Mouse (Mus musculus): ENCODE results near the gene Zfhx3.

The Zfhx3 gene

DNA sequence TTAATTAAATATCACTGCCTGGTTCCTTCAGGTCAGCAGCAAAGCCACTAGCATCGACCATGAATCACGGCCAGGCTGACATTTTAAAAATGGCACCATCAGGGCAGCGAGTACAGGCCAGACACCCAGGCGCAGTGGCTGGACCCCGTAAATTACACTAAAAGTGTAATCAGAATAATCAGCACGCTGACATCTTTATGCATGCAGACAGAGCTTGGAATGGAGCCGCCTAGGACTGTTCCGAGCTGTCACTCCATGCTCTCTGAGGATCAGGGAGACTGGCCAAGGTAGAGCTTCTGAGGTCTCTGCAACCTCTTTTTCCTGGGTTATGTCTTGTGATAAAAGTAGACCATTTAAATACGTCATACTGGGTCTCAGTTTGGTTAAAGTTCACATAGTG is 420.0 kb downstream of the Zfhx3 start:
- CTCF ChIA-PET = no interaction called here

DNA sequence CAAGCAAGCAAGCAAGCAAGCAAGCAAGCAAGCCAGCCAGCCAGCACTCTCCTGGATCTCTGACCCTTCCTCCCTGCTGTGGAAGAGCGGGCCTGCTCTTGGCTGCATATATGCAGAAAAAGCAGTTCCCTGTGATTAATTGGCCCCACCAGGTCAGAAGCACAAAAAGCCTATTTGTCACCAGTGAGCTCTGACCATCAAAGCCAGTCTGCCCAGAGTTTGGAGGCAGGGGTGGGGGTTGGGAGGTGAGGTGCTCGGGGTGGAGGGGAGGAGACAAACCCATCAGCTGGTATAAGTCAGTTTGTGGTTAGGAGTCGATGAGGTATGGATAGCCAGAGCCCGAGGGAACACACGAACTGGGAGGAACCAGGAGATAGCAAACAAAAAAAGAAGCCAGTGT is 421.0 kb downstream of the Zfhx3 start:
- CTCF ChIA-PET = no interaction called here

DNA sequence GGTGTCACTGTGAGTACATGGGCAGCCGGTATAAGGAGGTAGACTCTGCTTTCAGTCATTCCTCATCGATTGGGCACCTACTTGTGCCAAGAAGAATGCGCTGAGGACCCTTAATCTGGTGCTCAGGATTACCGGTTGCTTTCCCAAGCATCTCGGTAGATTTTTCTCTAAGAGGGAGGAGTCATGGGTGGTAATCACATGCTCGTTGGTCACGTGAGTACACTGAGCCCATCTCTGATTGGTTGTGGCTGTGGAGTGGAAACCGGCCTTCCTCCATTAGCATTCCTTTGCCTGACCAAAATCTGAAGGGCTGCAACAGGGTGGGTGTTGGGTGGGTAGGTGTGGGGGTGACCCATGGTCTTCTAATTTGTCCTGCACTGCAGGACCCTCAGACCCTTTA is 421.4 kb downstream of the Zfhx3 start:
- CTCF ChIA-PET = no interaction called here

DNA sequence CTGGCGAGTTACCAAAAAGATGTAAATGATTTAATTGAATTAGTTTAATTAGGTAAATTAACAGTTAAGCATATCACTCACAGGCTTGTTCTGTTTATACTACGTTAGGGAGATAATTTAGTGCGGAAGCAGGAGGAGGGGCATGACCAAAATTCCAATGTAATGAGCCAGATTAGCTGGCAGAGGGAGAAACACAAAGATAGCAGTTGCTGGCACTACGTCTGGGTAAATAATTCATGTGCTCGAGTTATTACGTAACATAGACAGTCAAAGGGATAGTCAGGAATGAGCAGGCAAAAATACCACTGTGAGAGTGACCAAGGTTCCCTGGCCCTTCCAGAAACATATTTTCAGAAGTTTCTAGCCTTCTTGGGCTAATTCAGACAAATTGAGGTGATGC is 426.6 kb downstream of the Zfhx3 start:
- CTCF ChIA-PET = no interaction called here

DNA sequence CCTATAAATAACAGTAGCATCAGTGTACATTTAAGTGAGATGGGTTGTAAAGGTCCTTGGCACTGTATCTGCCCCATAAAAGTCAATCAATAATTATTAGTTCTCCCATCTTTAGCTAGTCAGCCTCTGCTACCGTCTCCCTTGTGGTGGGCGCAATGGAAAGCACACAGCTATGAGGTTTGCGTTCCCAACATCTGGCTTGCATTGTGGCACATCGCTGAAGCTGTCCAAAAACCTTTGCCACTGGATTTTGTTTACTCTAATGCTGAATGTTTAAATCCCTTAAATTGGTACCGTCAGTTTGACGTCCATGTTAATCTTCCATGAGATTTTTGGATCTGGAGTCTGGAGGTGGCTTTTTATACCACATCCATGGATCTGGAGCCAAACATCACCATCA is 428.3 kb downstream of the Zfhx3 start:
- CTCF ChIA-PET = no interaction called here

DNA sequence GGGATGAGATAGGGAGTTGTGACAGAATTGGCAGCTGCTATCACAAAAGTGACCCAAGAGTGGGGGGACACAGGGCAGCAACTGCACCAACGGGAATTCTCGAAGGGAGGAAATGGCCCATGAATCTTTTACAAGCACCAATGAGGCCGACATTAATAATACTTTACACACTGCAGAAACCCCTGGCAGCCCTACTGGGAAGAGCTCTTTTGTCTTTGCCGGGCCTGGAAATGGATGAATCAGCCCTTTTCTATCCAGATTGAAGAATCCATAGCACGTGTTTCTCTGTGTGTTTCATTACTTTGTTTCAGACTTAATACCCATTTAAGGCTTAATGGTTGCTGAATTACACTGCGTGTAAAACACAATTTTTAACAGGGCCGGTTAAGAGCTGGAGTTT is 430.6 kb downstream of the Zfhx3 start:
- CTCF ChIA-PET = no interaction called here

DNA sequence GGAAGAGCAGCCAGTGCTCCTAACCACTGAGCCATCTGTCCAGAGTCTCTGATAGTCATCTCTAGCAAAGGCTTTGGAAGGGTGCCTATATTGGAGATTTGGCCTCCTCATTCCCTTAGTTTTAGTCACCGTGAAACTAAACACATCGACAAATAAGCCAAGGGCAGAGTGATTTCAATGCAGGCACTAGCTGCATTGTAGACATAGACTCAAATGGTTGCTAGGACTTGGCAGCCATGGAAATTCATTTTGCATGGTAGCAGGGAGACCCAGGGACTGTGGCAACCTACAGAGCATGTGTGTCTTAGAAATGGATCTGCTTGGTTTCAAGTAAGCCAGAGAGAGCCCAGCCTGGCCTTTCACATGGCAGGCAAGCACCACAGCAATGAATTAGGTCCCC is 435.6 kb downstream of the Zfhx3 start:
- CTCF ChIA-PET = no interaction called here

DNA sequence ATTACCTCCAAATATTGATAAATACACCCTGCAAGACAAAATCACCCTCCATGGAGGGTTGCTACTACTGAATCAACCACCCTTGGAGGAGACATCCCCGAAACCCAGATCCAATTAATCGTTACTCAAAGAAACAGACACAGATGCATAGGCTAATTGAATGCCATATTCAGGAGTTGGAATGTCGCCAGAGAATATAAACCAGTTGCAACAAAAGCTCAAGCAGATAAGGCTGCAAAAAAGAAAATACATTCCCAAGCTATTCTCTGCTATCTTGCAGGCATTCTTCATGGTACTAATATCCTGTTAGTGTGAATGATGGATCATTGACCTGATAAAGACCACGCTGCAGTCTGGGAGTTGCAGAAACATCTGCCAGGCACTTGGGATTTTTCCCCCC is 440.7 kb downstream of the Zfhx3 start:
- CTCF ChIA-PET = no interaction called here

DNA sequence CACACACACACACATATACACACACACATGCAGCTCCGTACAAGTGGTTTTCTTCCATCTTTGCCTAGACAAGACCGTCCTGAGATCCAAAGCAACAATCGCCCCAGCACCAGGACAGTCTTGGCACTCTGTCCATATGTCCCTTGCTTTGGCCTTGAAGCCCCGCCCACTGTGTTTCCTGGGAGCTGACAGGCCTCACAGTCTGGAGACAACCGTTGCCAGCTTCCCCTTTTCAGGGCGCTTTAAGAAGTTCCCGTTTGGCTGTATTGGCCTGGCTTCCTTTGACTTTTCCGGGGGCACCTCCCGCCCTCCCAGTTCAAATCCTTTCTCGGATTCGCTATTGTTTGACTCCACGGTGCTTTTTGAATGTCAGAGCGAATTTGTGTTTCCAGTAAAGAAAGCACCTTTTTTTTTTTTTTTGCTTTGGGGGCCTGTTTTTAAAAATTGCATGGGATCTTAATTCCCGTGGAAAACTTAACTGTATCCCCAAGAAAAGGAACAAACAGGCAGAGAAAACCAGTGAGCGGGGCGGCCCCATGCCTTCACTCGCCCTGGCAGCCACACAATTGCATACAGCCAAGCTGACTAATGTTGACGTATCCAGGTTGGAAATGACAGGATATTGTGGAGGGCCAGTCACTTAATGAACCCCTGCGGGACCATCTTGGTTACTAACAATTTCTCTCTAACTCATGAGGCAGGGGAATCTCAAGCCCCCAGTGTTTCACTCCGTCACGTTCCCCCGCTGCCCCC is 444.9 kb downstream of the Zfhx3 start:
- CTCF ChIA-PET = no interaction called here

DNA sequence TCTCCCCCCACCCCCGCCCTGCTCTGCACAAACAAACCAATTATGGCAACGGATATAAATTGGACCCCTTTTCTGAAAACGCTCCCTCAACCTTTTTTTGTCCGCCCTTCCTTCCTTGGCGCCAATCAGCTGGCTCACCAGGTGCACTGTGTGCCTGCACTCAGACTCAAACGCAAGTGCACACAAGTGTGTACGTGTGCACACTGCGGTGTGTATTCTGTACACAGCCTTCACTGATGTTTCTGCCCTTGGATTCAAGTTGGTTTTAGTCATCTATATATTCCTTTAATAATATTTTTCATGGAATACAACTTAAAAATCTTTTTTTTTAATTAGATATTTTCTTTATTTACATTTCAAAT is 445.4 kb downstream of the Zfhx3 start:
- CTCF ChIA-PET = no interaction called here

DNA sequence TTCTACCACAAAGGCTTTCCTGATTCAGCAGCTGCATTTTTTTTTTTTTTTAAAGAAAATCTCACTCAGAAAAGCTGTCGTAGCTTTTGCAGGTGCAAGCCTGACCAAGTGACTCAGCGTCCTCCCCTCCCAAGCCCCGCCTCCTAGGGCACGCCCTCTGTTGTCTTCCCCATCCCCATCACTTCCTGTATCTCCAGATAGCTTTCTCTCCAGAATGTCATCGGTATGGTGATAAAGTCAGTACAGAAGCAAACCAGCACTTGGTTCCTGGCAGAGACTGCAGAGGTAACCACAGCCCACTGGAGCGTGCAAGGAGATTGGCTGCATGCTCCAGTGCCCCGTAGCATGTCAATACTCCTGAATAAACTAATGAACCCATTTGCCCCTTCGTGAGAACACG is 450.5 kb downstream of the Zfhx3 start:
- CTCF ChIA-PET = no interaction called here

DNA sequence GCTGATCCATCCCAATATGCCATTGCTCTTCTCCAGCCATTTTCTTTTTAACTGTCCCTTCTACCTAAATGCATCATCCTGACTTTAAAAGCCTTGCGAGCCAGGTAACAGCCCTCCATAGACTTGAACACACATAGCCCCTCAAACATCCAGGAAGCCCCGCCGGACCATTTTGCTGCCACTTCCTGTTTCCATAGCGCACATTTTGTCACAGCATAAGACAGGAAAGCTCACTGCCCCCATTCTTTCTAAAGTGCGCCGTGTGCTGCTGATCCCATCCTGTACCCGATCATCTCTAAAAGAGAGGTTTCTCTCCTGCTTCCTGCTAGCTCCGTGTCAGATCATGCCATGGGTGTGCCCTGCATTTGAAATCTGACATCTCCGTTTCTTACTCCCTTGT is 459.7 kb downstream of the Zfhx3 start:
- CTCF ChIA-PET = no interaction called here

DNA sequence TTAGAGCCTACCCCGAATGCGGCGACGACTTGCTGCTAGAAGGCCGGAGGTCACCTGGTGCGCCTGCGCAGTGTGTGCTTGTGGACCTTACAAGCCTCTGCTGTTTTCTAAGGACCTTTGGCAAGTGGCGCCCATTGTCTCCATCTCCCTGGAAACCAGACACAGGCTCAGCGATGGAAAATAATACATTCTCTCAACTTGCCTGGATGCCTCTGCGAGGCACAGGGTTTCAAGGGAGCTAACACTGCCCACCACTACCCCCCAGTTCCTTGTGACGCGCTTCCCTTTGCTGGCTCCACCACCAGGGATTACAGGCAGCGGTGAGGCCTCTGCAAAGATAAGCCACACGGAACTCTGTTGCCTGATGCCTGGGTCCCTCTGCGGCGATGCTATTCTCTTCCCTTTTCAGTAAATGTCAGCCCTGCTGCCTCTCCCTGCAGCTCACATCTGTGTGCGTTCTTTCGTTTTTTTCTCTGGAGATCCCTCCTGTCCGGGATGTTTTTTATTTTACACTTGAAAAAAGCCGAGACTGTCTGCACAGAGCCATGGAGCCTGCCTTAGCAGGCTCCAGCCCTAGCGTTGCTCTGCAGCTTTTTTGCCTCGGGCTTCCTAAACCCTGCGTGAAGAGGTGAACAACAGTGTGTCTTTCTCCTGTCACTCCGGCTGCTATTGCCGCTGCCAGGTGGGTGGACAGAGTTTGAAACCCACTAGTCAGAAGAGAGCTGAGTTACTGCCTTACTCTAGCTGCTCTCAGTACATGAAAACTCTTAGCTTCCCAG is 464.5 kb downstream of the Zfhx3 start:
- CTCF ChIA-PET = no interaction called here

DNA sequence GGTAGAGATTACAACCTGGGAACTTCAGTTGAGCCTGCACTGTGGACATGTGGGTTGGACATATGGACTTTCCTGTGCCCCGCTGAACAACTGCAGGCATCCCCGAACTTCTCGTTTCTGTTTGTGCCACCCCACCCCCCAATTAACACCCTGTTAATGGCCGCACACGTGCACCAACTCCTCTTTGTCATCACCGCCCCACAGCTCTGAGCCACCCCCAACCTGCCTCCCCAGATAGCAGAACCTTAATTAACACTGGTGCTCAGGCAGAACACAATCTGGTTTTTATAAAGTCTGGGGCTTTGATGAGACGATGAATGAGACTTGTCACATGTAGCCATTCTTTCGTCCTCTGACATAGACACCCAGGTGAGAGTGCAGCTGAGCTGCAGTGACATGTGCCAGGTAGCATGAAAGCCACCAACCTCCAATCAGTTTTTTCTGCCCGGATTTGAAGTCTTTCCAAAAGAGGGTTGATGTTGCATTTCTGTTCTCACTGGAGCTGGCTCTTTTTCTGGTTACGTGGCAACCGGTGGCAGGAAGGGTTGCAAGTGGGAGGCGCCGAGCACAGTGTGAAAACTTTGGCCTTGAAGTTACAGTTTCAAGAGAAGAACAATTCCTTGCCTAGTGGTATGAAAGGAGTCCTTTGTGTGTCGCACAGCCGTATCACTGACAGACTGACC is 476.9 kb downstream of the Zfhx3 start:
- CTCF ChIA-PET = no interaction called here

DNA sequence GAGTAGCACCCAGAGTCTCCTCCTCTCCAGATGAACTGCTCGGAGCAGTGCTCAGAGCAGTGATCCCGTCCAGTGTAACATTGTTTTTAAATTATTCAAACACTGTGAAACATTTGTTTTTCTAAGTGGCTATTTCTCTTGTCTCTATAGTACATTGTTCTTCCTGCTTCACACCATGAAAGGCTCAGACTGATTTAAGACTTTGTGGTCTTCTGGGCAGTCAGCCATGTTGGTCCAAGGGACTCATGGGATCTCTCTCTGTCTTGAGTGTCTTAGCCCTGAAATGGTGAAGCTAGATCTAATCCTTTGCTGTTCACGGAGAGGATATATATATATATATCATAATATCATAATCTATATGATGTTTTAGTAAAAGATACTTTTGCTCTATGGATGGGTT is 480.1 kb downstream of the Zfhx3 start:
- CTCF ChIA-PET = no interaction called here

DNA sequence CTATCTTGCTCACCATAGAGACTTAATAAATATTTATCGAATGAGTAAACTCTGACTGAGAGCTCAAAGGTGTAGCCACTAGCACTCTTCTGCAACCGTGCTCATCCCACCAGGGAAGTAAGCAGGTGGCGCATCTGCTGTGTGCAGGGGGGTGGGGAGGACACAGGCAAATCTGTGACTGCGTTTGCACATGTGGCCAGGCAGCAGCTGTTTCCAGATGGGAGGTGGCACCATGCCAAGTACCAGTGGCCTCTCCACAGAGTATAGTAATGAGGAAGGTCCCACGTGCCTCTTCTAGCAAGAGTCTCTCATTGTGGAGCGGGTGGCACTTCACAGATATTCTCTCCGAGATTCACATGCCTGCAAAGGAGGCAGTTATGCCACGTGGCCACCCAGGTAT is 481.9 kb downstream of the Zfhx3 start:
- CTCF ChIA-PET = no interaction called here

DNA sequence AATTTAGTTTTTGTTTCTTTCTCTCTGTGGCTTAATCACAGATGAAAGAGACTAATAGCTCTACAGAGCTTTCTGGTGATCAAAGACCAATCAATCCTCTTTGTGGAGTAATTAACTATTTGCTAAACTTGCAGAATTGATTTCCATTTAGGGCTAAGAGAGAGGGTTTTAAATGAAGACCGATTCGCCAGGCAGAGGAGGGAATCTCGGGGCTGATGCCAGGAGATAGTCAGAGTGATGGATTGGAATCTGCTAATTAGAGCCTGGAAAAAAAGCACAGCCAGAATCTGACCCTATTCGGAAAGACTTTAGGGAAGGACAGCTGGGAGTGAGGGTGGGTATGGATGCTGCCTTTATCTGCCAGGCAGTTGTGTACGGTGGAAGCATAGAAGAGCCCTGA is 490.9 kb downstream of the Zfhx3 start:
- CTCF ChIA-PET = no interaction called here

DNA sequence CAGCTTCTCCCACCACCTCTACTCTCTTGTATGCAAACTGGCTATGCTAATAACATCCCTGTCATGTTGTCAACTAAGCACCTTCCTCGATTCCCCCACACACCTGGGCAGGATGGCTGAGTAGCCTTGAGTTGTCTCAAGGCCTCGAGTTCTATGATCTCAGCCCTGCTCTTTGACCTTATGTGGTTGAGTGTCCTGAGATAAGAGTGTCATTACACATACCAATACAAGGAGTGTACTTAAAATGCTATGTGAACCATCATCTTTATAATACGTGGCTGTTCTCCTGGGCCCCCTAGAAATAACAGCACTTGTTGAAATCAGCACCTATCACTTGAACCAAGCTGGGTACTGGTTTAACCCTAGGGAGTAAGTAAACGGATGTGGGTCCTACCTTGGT is 492.1 kb downstream of the Zfhx3 start:
- CTCF ChIA-PET = no interaction called here

DNA sequence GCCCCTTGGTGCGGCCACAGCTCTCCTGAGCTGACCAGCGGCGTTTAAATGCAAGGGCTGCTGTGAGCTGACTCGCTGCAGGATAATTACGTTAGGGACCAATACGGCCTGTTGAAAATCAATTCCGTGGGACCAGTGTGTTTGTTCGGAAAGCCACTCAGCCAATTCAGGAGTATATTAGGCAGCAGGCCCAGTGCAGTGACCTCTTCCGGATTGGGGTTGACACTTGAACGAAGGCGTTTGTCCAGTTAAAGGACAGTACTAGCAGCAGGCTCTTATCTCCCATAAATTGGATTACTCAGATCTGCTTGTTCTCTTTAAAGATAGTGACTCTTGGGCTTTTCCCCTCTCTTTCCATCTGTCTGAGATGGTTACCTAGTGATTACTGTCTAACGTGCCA is 493.9 kb downstream of the Zfhx3 start:
- CTCF ChIA-PET = no interaction called here

DNA sequence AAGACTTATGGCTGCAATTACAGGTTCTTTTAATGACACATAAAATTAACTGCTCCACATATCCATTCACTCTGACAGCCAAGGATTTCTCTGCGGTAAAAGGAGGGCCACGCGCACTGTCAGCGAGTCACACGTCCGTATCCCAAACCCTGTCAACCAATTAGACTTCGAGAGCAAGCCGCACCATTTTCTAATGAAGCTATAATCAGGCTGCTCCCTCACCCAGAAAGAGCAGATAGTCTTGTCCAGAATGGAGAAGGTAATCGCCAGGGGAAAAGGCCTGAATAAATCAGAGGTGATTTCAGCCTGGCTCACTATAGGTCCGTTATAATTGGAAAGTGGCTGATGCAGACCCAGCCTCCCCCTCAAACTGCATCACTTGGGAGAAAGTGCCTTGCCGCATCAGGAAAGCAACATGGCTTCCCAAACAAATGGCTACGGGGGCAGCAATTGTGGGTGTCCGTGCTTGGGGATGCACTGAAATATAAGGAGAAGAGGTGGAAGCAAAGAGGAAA is 494.9 kb downstream of the Zfhx3 start:
- CTCF ChIA-PET = no interaction called here

DNA sequence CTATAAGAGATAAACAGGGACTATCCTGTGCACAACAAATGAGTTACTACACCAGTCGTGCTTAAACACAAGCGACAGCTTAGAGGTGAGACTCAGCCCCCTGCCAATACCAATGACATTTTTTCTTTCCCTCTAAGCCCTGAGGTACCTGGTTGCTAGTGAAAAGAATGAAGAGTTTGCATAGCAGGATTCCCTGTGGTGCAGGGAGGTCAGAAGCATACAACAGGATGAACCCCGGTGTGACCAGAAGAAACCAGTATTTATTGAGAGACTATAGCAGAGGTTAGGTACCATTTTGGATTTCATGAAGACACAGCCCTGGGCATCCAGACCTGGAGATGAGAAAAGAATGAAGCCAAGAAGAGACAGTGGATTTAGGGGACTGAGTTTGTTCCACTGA is 498.0 kb downstream of the Zfhx3 start:
- CTCF ChIA-PET = interaction anchor here (0.5 kb wide), 1 partner anchor 471 kb away, joined by 3 read pairs; no protein-coding TSS in a partner anchor

DNA sequence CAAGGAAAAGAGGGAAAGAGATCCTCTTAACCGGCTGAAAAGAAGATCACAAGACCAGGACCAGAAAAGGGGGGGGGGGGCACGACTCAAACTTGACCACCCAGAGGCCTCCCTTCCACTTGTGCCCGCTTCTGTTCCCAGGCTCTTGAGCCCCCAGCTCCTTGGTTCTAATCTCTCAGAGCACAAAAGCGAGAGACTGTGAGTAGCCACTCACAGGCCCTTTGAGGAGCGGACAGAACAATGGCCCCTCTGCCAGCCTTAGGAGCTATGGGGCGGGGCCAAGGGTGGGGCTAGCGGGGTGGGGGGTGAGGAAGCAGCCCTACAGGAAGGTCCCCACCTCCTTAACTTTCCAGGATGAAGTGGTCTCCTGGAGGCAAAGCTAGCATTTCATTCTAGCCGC is 508.4 kb downstream of the Zfhx3 start:
- CTCF ChIA-PET = no interaction called here
